Mouse (Mus musculus) stomach, embryonic 14.5 days (tissue): ENCODE measurements at regions not wholly inside any gene's neighbourhood (a gene's known extent, or its start where the extent isn't known, plus 50 kb on each side); places are given as distances from the start of the nearest gene placed in this dataset.

Experiments
- ATAC-seq: fragments of 200-750 bp; cut with Nextera tagmentation; 2 replicates; pipeline ENCODE4 v1.8.0; 2017; ENCODE audit warnings: low read depth, moderate TSS enrichment; ENCODE audit not compliant: insufficient number of reproducible peaks, insufficient read depth, low FRiP score
- H3K27ac ChIP-seq: fragments of 300-500 bp; sonication (generic); 2 replicates; pipeline ENCODE4 v1.5.1; 2014; ENCODE audit warnings: mild to moderate bottlenecking, low read length, moderate library complexity, mixed read lengths
- H3K27me3 ChIP-seq: fragments of 300-500 bp; sonication (generic); 2 replicates; pipeline ENCODE4 v1.6.1; 2014; ENCODE audit warnings: low read length, control low read depth, mixed read lengths; ENCODE audit not compliant: control insufficient read depth, insufficient read depth
- H3K36me3 ChIP-seq: fragments of 300-500 bp; sonication (generic); 2 replicates; pipeline ENCODE4 v1.6.1; 2014; ENCODE audit warnings: mild to moderate bottlenecking, control low read depth, low read length, moderate library complexity, mixed read lengths; ENCODE audit not compliant: control insufficient read depth, insufficient read depth
- H3K4me1 ChIP-seq: fragments of 300-500 bp; sonication (generic); 2 replicates; pipeline ENCODE4 v1.6.1; 2014; ENCODE audit warnings: low read length, control low read depth, mixed read lengths; ENCODE audit not compliant: control insufficient read depth, insufficient read depth
- H3K4me2 ChIP-seq: fragments of 300-500 bp; sonication (generic); replicated peaks from 2 replicates; pipeline ENCODE4 v1.6.1; 2014; ENCODE audit warnings: low read depth, low read length, control low read depth
- H3K4me3 ChIP-seq: fragments of 300-500 bp; sonication (generic); 2 replicates; pipeline ENCODE4 v1.5.1; 2014; ENCODE audit warnings: low read depth, low read length, control low read depth
- H3K9ac ChIP-seq: fragments of 300-500 bp; sonication (generic); replicated peaks from 2 replicates; pipeline ENCODE4 v1.6.1; 2014; ENCODE audit warnings: low read depth, mild to moderate bottlenecking, control low read depth, low read length, moderate library complexity, mixed read lengths
- H3K9me3 ChIP-seq: fragments of 300-500 bp; sonication (generic); 2 replicates; pipeline ENCODE4 v1.6.1; 2016; ENCODE audit warnings: low read depth, low read length, control low read depth; ENCODE audit not compliant: control insufficient read depth
- WGBS: fragments of 180-500 bp; shearing (Covaris S2); extraction: QIAGEN DNeasy Blood & Tissue Kit; methylation state at CpG from one replicate; pipeline ENCODE4 v1.1.7; 2014; 5-methylcytosine and 5-hydroxymethylcytosine counted together

DNA sequence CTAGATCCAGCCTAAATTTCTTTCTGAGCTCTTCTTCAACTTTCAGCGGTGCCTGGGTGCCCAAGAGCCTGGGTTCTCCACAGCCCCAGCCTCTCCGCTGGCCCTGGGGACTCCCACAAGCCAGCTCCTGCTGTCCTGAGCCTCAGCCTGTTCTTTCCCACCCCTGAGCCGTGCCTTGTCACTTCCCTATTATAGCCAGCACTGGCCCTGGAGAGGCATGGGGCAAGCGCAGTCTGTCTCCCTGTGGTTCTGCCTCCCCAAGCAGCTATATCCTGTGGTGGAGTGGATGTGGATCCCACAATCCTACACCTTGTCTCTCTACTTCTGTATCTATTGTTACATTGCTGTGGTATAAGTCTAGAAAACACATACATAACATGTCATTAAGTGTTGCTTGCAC, 128.6 kb upstream of the Hgf start:
- H3K4me2 ChIP-seq, result no peak overlapping the region
- H3K27me3 ChIP-seq, result no peaks in the 10 kb centered on the region
- no peak overlapping the region for H3K9ac ChIP-seq
- no peak overlapping the region for H3K27ac ChIP-seq
- no peak overlapping the region for H3K4me3 ChIP-seq
- no peaks in the 10 kb centered on the region for H3K36me3 ChIP-seq
- no peak for ATAC-seq
- no peaks in the 10 kb centered on the region for H3K9me3 ChIP-seq
- WGBS, result 85% methylated on average over 4 of the region's 4 CpGs
- H3K4me1 ChIP-seq, result no peaks in the 10 kb centered on the region

DNA sequence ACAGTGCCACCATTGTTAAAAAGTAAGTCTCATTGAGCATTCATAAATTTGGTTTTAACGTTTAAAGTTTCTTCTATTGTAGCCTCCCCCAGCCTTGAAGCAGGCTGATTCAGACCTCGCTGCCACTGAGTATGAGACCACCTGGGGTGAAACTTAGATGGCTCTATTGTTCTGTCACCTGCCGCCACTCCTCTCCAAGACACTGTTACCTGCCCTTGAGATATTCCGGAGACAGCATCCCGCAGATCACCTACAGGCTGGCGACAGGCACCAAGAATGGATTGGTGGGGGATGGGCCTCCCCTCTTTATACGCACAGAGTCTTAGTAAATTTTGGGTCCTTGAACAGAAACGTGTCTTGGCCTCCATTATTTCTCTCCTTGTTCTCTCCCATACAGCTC, 128.0 kb upstream of the Hgf start:
- Histone ChIP-seq H3K9me3 (no peaks in the 10 kb centered on the region), H3K27me3 (no peaks in the 10 kb centered on the region), H3K4me1 (no peaks in the 10 kb centered on the region), H3K27ac (no peak overlapping the region), H3K4me3 (no peak overlapping the region), H3K9ac (no peak overlapping the region), H3K4me2 (no peak overlapping the region), H3K36me3 (no peaks in the 10 kb centered on the region)
- ATAC-seq, result no peak
- 58% methylated on average over 8 of the region's 8 CpGs for WGBS

DNA sequence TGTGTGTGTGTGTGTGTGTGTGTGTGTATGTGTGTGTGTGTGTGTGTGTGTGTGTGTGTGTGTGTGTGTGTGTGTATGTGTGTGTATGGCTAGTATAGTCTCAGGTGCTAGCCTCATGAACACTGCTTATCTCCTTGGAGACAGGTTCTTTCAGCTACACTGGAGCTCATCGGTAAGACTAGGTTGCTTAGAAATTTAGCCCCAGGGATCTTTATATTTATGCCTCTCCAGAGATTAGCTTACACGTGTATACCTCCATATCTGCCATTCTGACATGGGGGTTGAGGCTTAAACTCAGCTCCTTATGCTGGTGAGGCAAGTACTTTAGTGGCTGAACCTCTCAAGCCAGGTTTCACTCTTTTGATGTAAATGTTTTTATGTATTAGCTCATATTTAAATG, 127.0 kb upstream of the Hgf start:
- 59% methylated on average over 2 of the region's 2 CpGs for WGBS
- no peaks in the 10 kb centered on the region for H3K9me3 ChIP-seq
- no peaks in the 10 kb centered on the region for H3K36me3 ChIP-seq
- no peaks in the 10 kb centered on the region for H3K27me3 ChIP-seq
- no peaks in the 10 kb centered on the region for H3K4me1 ChIP-seq
- ATAC-seq, result no peak
- H3K4me3 ChIP-seq, result no peak overlapping the region
- no peak overlapping the region for H3K9ac ChIP-seq
- H3K27ac ChIP-seq, result no peak overlapping the region
- no peak overlapping the region for H3K4me2 ChIP-seq

DNA sequence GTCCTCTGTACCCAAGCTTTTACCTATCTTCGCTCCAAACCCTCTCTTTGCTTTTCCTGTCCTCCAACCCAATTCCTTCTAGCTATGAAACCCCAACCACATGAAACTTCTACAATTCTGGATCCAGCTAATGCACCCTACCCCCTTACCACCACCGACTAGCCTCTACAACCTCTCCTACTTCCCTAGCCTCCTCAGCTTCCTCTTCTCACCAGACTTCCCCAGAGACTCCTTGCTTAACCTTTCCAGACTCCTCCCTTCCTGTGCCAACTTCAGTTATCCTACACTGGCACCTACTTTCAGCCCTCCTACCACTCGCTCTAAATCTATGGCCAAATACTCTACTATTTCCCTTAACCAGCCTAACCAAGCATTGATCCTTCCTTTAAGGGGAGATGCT, 118.7 kb upstream of the Hgf start:
- Histone ChIP-seq H3K9me3 (no peaks in the 10 kb centered on the region), H3K4me3 (no peak overlapping the region), H3K27me3 (no peaks in the 10 kb centered on the region), H3K9ac (no peak overlapping the region), H3K4me2 (no peak overlapping the region), H3K4me1 (no peaks in the 10 kb centered on the region), H3K36me3 (no peaks in the 10 kb centered on the region), H3K27ac (no peak overlapping the region)
- 85% methylated on average over 3 of the region's 3 CpGs for WGBS
- no peak for ATAC-seq

DNA sequence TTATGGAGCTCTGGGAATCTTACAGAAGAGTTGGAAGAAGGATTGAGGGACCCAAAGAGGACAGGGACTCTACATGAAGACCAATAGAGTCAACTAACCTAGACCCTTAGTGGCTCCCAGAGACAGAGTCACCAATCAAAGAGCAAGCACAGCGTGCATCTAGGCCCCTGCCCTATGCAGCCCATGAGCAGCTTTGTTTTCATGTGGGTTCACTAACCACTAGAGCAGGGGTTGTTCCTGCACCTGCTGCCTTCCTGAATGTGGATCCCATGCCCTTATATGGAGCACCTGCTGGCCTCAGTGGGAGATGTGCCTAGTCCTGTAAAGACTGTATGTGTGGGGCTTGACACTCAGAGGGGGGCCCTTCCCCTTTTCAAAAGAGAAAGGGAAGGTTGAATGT, 108.2 kb upstream of the Hgf start:
- Histone ChIP-seq H3K4me2 (no peak overlapping the region), H3K4me3 (no peak overlapping the region), H3K36me3 (no peaks in the 10 kb centered on the region), H3K27ac (no peak overlapping the region), H3K4me1 (no peaks in the 10 kb centered on the region), H3K27me3 (no peaks in the 10 kb centered on the region), H3K9ac (no peak overlapping the region), H3K9me3 (no peaks in the 10 kb centered on the region)
- 64% methylated on average over 1 of the region's 1 CpGs for WGBS
- no peak for ATAC-seq

DNA sequence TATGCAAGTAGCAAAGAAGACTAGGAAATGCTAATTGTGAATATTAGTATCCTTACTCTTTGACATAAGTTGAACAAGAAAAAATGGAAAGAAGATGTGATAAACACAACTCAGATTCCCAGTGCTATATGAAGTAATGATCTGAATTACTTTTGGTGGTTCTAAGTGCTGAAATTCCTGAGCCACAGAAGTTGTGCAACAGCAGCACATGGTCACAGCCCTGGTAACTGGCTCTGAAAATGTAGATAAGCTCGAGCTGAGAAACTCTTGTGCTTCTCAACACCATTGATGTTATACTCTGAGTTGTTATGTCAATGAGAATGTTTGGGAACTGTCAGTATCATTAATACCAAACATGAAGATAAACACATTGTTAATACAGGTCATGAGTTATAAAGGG, 106.3 kb upstream of the Hgf start:
- Histone ChIP-seq H3K4me1 (no peaks in the 10 kb centered on the region), H3K4me3 (no peak overlapping the region), H3K9ac (no peak overlapping the region), H3K4me2 (no peak overlapping the region), H3K36me3 (no peaks in the 10 kb centered on the region), H3K9me3 (no peaks in the 10 kb centered on the region), H3K27me3 (no peaks in the 10 kb centered on the region), H3K27ac (no peak overlapping the region)
- WGBS, result 54% methylated on average over 1 of the region's 1 CpGs
- no peak for ATAC-seq

GRCm38 (mm10) chr5:16461795-16462194, 91.5 kb upstream of the Hgf start:
- Histone ChIP-seq H3K36me3 (no peaks in the 10 kb centered on the region), H3K4me1 (no peaks in the 10 kb centered on the region), H3K9me3 (no peaks in the 10 kb centered on the region), H3K4me3 (no peak overlapping the region), H3K27me3 (no peaks in the 10 kb centered on the region), H3K9ac (no peak overlapping the region), H3K4me2 (no peak overlapping the region), H3K27ac (no peak overlapping the region)
- 83% methylated on average over 2 of the region's 2 CpGs for WGBS
- no peak for ATAC-seq

DNA sequence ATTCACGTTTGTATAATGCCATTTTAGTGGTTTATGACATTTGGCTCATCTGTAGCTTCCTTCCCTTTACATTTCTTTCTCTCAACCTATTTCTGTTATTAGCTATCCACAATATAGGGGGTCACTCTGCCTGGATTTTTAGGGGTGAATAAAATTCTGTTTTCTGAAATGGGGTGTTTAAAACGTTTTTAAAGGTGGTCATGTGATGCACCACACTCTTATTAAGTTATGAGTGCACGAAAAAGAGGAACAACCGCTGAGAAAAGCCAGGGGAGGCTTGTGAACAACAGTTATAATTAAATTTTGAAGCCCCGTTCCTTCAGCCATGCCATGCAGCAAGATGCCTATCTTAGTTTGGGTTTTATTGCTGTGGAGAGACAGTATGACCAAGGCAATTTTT, 87.0 kb upstream of the Hgf start:
- H3K36me3 ChIP-seq, result no peaks in the 10 kb centered on the region
- H3K4me2 ChIP-seq, result no peak overlapping the region
- H3K27me3 ChIP-seq, result no peaks in the 10 kb centered on the region
- H3K4me1 ChIP-seq, result peaks cover 7% of the 10 kb centered on the region
- no peaks in the 10 kb centered on the region for H3K9me3 ChIP-seq
- H3K9ac ChIP-seq, result no peak overlapping the region
- 79% methylated on average over 5 of the region's 5 CpGs for WGBS
- no peak overlapping the region for H3K4me3 ChIP-seq
- H3K27ac ChIP-seq, result no peak overlapping the region
- no peak for ATAC-seq

- H3K4me3 ChIP-seq, result no peak overlapping the region
- no peak overlapping the region for H3K9ac ChIP-seq
- no peak for ATAC-seq
- H3K27me3 ChIP-seq, result no peaks in the 10 kb centered on the region
- H3K4me1 ChIP-seq, result peaks cover 7% of the 10 kb centered on the region
- H3K27ac ChIP-seq, result no peak overlapping the region
- H3K4me2 ChIP-seq, result no peak overlapping the region
- WGBS, result 67% methylated on average over 2 of the region's 2 CpGs
- H3K9me3 ChIP-seq, result no peaks in the 10 kb centered on the region
- no peaks in the 10 kb centered on the region for H3K36me3 ChIP-seq
Measured at GRCm38 (mm10) chr5:16468560-16468959, 84.7 kb upstream of the Hgf start.
